Mouse (Mus musculus): ENCODE results near the gene Prpf4. TPM values are rescaled to one million over a fixed set of nuclear protein-coding genes. Genes with fewer than 3 reads are reported as not detected.

The Prpf4 gene
- polyA plus RNA-seq, 2 experiments = 9.0 to 9.8 TPM

GRCm38 (mm10) chr4:62374342-62374741 is 34.3 kb upstream of the Prpf4 start:
- Histone ChIP-seq H3K27me3 (ENCODE audit: control insufficient read depth, insufficient read depth, low read length) (no peaks in the 10 kb centered on the region), H3K27ac (peak overlapping the region; percentile 18), H3K4me3 (ENCODE audit: insufficient read depth in 1 of 2, low read depth in 2 of 2, low read length in 2 of 2) (no peak overlapping the region), H3K9ac (replicated peaks) (peak overlapping the region; percentile 23), H3K9me3 (ENCODE audit: control insufficient read depth, low read length) (no peaks in the 10 kb centered on the region), H3K36me3 (replicated peaks; ENCODE audit: control insufficient read depth, insufficient read depth, low read depth) (no peaks in the 10 kb centered on the region; the same call in 1 of the 2 replicates), H3K4me1 (replicated peaks; ENCODE audit: control insufficient read depth in 2 of 2, insufficient read depth in 2 of 2, low read length in 1 of 2) (peaks cover 50 to 56% of the 10 kb centered on the region in 2 experiments), H3K4me2 (ENCODE audit: low read depth) (peak overlapping the region; percentile 29)
- WGBS (ENCODE audit: insufficient replicate concordance) = 39% methylated on average over 4 of the region's 4 CpGs
- TF ChIP-seq EP300 (IDR thresholded peaks at IDR 0.05; ENCODE audit: low read depth) (peak; percentile 43), CTCF (IDR thresholded peaks at IDR 0.05; ENCODE audit: low read depth) (no peak)
- DNase-seq (ENCODE audit: low read depth in 3 of 3, low spot score in 3 of 3) = no peak
- peak; percentile 66 for ATAC-seq (ENCODE audit: insufficient read depth)

DNA sequence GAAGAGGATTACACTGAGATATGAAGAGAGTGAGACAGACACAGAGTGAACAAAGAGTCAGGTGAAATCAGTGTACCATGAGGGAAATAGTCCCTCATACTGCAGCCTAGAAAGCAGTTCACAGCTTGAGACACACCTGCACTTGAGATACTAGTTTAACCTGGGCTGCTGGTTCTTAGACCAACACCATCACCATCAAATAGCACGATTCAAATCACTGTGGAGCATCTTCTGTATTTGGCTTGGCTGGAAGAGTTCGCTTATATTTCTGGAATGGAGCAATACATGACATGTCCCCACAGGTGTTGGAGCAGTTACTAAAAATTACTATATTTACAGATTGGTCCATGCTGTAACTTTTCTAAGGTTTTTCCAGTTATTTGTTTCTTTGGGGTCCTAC is 32.5 kb upstream of the Prpf4 start:
- H3K9ac ChIP-seq (replicated peaks) = no peak overlapping the region
- no peaks in the 10 kb centered on the region; the same call in 1 of the 2 replicates for H3K36me3 ChIP-seq (replicated peaks; ENCODE audit: control insufficient read depth, insufficient read depth, low read depth)
- H3K4me1 ChIP-seq (replicated peaks; ENCODE audit: control insufficient read depth in 2 of 2, insufficient read depth in 2 of 2, low read length in 1 of 2) = peaks cover 35 to 46% of the 10 kb centered on the region in 2 experiments
- no peaks in the 10 kb centered on the region for H3K9me3 ChIP-seq (ENCODE audit: control insufficient read depth, low read length)
- no peak overlapping the region for H3K4me2 ChIP-seq (ENCODE audit: low read depth)
- no peak overlapping the region for H3K4me3 ChIP-seq (ENCODE audit: insufficient read depth in 1 of 2, low read depth in 2 of 2, low read length in 2 of 2)
- ATAC-seq (ENCODE audit: insufficient read depth) (no peak), DNase-seq (ENCODE audit: low read depth in 3 of 3, low spot score in 3 of 3) (no peak)
- no peaks in the 10 kb centered on the region for H3K27me3 ChIP-seq (ENCODE audit: control insufficient read depth, insufficient read depth, low read length)
- TF ChIP-seq CTCF (IDR thresholded peaks at IDR 0.05; ENCODE audit: low read depth) (no peak), EP300 (IDR thresholded peaks at IDR 0.05; ENCODE audit: low read depth) (no peak)
- 52% methylated on average over 2 of the region's 2 CpGs for WGBS (ENCODE audit: insufficient replicate concordance)
- no peak overlapping the region for H3K27ac ChIP-seq

DNA sequence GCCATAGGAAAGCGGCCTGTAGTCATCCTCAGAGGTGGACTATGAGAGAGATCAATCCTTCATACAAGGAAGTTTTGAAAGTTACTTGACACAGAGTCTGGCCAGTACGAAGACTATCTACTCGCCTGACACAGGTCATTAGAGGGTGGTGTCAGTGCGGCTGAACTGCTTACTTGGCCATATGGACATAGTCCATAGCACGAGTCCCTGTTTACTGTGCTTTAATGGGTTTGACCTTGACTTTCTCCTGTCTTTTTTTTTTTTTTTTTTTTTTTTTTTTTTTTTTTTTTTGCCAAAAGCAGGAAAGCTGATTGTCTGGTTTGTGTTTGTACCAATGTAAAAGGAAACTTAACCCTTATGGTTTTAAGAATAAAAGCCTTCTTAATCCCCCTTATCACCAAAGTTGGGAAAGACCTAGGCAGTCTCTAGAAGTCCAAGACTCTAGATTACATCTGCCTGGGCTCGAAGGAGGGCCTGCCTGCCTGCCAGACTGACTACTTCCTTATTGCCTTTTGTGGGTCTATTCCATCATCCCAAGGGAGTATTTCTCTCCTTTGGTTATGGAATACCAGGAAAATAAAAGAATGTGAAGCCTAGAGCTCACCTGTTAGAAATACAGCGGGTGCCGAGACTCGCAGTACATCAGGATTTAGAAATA is 28.7 kb upstream of the Prpf4 start:
- H3K9ac ChIP-seq (replicated peaks) = no peak overlapping the region
- no peaks in the 10 kb centered on the region for H3K9me3 ChIP-seq (ENCODE audit: control insufficient read depth, low read length)
- H3K4me1 ChIP-seq (replicated peaks; ENCODE audit: control insufficient read depth in 2 of 2, insufficient read depth in 2 of 2, low read length in 1 of 2) = peaks cover 9 to 15% of the 10 kb centered on the region in 2 experiments
- DNase-seq (ENCODE audit: low read depth in 3 of 3, low spot score in 3 of 3) = no peak
- ATAC-seq (ENCODE audit: insufficient read depth) = no peak
- TF ChIP-seq EP300 (IDR thresholded peaks at IDR 0.05; ENCODE audit: low read depth) (no peak), CTCF (IDR thresholded peaks at IDR 0.05; ENCODE audit: low read depth) (no peak)
- H3K4me2 ChIP-seq (ENCODE audit: low read depth) = no peak overlapping the region
- H3K4me3 ChIP-seq (ENCODE audit: insufficient read depth in 1 of 2, low read depth in 2 of 2, low read length in 2 of 2) = no peak overlapping the region
- no peak overlapping the region for H3K27ac ChIP-seq
- H3K36me3 ChIP-seq (replicated peaks; ENCODE audit: control insufficient read depth, insufficient read depth, low read depth) = no peaks in the 10 kb centered on the region
- H3K27me3 ChIP-seq (ENCODE audit: control insufficient read depth, insufficient read depth, low read length) = no peaks in the 10 kb centered on the region
- 68% methylated on average over 9 of the region's 9 CpGs for WGBS (ENCODE audit: insufficient replicate concordance)

DNA sequence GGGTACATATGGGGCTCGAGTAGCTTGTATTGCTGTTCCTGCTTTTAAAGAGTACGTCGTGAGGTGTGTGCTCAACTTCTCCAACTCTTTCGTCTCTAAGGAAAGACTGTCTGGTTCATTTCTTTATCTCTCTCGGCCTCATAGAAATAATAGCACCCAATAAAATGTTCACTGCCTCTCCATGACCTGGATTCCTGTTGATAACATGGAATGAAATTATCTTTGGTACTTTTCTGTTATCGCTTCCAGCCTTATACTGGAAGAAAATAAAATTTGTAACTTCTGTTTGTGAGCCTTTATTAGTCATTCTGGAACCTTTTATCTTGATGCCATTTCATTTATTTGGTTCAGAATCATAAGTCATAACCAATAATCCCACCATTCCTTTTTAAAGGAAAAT is 25.4 kb upstream of the Prpf4 start:
- Histone ChIP-seq H3K4me3 (ENCODE audit: insufficient read depth in 1 of 2, low read depth in 2 of 2, low read length in 2 of 2) (no peak overlapping the region), H3K4me1 (replicated peaks; ENCODE audit: control insufficient read depth in 2 of 2, insufficient read depth in 2 of 2, low read length in 1 of 2) (peaks cover 7 to 11% of the 10 kb centered on the region in 2 experiments; a peak in 3 of 4 replicates), H3K9me3 (ENCODE audit: control insufficient read depth, low read length) (no peaks in the 10 kb centered on the region), H3K9ac (replicated peaks) (no peak overlapping the region), H3K36me3 (replicated peaks; ENCODE audit: control insufficient read depth, insufficient read depth, low read depth) (peaks cover 9% of the 10 kb centered on the region), H3K27ac (no peak overlapping the region), H3K4me2 (ENCODE audit: low read depth) (no peak overlapping the region), H3K27me3 (ENCODE audit: control insufficient read depth, insufficient read depth, low read length) (no peaks in the 10 kb centered on the region)
- DNase-seq (ENCODE audit: low read depth in 3 of 3, low spot score in 3 of 3) (no peak), ATAC-seq (ENCODE audit: insufficient read depth) (no peak)
- 55% methylated on average over 6 of the region's 6 CpGs for WGBS (ENCODE audit: insufficient replicate concordance)
- TF ChIP-seq EP300 (IDR thresholded peaks at IDR 0.05; ENCODE audit: low read depth) (peak; percentile 39), CTCF (IDR thresholded peaks at IDR 0.05; ENCODE audit: low read depth) (no peak)

DNA sequence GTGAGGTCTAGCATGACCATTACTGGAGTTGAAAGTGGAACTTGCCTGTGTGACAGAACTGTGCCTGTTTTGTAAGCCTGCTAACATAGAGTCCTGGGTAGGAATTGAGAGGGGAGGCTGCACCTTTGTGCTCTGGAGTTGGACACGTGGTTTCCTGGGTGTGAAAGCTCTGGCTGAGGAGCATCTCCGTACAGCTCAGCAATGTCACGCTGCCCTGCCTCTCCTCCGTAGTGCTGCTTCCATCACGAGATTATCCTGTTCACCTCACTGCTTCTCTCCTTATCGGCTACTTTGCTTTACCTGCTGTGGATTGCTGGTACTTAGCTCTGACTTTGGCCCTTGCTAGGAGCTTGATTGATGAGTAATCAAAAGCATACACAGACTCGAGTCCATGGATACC is 24.8 kb upstream of the Prpf4 start:
- Histone ChIP-seq H3K36me3 (replicated peaks; ENCODE audit: control insufficient read depth, insufficient read depth, low read depth) (peaks cover 11% of the 10 kb centered on the region), H3K27ac (peak overlapping the region; percentile 9; the same call in 1 of the 2 replicates), H3K9me3 (ENCODE audit: control insufficient read depth, low read length) (no peaks in the 10 kb centered on the region), H3K4me3 (ENCODE audit: insufficient read depth in 1 of 2, low read depth in 2 of 2, low read length in 2 of 2) (no peak overlapping the region), H3K9ac (replicated peaks) (no peak overlapping the region), H3K27me3 (ENCODE audit: control insufficient read depth, insufficient read depth, low read length) (no peaks in the 10 kb centered on the region), H3K4me2 (ENCODE audit: low read depth) (peak overlapping the region; percentile 32), H3K4me1 (replicated peaks; ENCODE audit: control insufficient read depth in 2 of 2, insufficient read depth in 2 of 2, low read length in 1 of 2) (peaks cover 7 to 8% of the 10 kb centered on the region in 2 experiments; a peak in 3 of 4 replicates)
- TF ChIP-seq CTCF (IDR thresholded peaks at IDR 0.05; ENCODE audit: low read depth) (no peak), EP300 (IDR thresholded peaks at IDR 0.05; ENCODE audit: low read depth) (no peak)
- WGBS (ENCODE audit: insufficient replicate concordance) = 66% methylated on average over 7 of the region's 7 CpGs
- no peak for DNase-seq (ENCODE audit: low read depth in 3 of 3, low spot score in 3 of 3)
- peak; percentile 23; the same call in 1 of the 2 replicates for ATAC-seq (ENCODE audit: insufficient read depth)
